Mouse (Mus musculus) lung, adult 2 months (tissue): ENCODE results near the gene Mkrn2. TPM values are rescaled to one million over a fixed set of nuclear protein-coding genes. Genes with fewer than 3 reads are reported as not detected.

ENCODE experiments used
- DNase-seq: peaks from one replicate; pipeline ENCODE4 v3.0.0; 2022
- H3K4me1 ChIP-seq: fragments of 200-500 bp; 2 replicates; pipeline ENCODE4 v1.6.1; 2011; ENCODE audit warnings: low read length; ENCODE audit not compliant: control insufficient read depth, insufficient read depth
- H3K4me3 ChIP-seq: fragments of 200-500 bp; replicated peaks from 2 replicates; pipeline ENCODE3; 2011; ENCODE audit warnings: low read depth, mild to moderate bottlenecking, control low read depth, low read length; ENCODE audit errors: extremely low read depth
- CTCF ChIP-seq: fragments of 200-500 bp; IDR thresholded peaks from 2 replicates; pipeline ENCODE4 v1.5.1; 2011; ENCODE audit warnings: mild to moderate bottlenecking, low read length, control low read depth; ENCODE audit not compliant: insufficient read depth
- POLR2A ChIP-seq: fragments of 200-500 bp; IDR thresholded peaks from 2 replicates; pipeline ENCODE4 v1.6.1; 2011; ENCODE audit warnings: low read depth, mild to moderate bottlenecking, control low read depth, low read length, borderline replicate concordance; ENCODE audit errors: extremely low read depth
- WGBS: fragments of 180-500 bp; shearing (Covaris S2); methylation state at CpG from one replicate; pipeline ENCODE4 v1.1.7; 2018; 5-methylcytosine and 5-hydroxymethylcytosine counted together
- polyA plus RNA-seq: library from polyadenylated mRNA; depleted of rRNA; stranded (reverse); fragments of >200 nt; gene quantifications from 2 replicates; pipeline ENCODE4 v1.2.3, GENCODE M21; 2012; rRNA removed

Mkrn2 gene
- polyA plus RNA-seq, 1 experiment = 68.1 TPM

DNA sequence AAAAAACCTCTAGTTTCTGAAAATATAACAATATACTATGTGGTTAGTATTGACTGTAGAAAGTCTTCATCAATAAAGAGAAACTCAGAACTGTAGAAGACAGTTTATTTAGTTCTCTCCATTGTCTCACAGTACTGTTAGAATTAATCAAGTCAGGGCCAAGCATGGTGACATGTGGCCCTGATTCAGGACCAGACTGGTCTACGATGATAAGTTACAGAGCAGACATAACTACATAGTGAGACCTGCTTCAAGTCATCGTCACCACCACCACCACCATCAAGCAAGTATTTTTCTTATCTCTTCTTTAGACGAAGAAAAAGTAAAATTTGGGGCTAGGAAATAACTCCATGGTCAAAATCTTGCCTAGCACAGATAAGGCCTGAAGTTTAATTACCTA, 62.6 kb downstream of the Mkrn2 start:
- 60% methylated on average over 3 of the region's 3 CpGs for WGBS
- H3K4me3 ChIP-seq = no peak overlapping the region
- DNase-seq = no peak
- TF ChIP-seq CTCF = no peak
- H3K4me1 ChIP-seq = peaks cover 15% of the 10 kb centered on the region

DNA sequence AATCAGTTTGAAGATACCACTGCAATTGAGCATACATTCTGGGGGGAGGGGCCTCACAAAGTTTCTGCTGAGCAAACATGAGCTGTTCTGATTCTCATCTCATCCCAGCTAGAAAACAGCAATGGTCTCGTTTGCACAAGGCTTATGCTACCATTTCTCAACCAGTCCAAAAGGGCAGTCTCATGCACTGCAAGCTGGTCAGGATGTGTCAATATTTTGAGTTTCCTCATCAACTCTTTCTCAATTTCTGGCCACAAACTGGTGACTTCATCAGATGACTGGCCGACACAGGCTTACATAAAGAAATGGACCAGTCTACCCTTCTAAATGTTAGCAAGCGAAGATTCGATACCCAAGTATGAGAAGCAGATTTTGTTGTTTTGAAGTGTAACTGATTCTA, 64.9 kb downstream of the Mkrn2 start:
- WGBS = 45% methylated on average over 4 of the region's 4 CpGs
- Histone ChIP-seq H3K4me1 (peaks cover 16% of the 10 kb centered on the region), H3K4me3 (no peak overlapping the region)
- TF ChIP-seq CTCF (no peak), POLR2A (no peak)
- DNase-seq = no peak

Other genes with a start within 250 kb of the Mkrn2 start
- 11.7 and 13.7 TPM in 2 replicates for gene Pparg, start 241.0 kb upstream of the Mkrn2 start, polyA plus RNA-seq
- 2.3 and 4.2 TPM in 2 replicates for gene Tsen2, start 57.2 kb upstream of the Mkrn2 start, polyA plus RNA-seq
- gene Mkrn2os, start 9.3 kb upstream of the Mkrn2 start, polyA plus RNA-seq = 0.40 TPM in 1 of 2 replicates, not detected in the other
- 98.6 and 131 TPM in 2 replicates for gene Raf1, start 74.7 kb downstream of the Mkrn2 start, polyA plus RNA-seq
- 2.2 and 21.5 TPM in 2 replicates for gene Tmem40, start 160.5 kb downstream of the Mkrn2 start, polyA plus RNA-seq
- 5.3 and 8.4 TPM in 2 replicates for gene Cand2, start 172.6 kb downstream of the Mkrn2 start, polyA plus RNA-seq
- 276 and 321 TPM in 2 replicates for gene Rpl32, start 206.8 kb downstream of the Mkrn2 start, polyA plus RNA-seq
- 1.7 and 2.0 TPM in 2 replicates for gene Efcab12, start 236.5 kb downstream of the Mkrn2 start, polyA plus RNA-seq